Mouse (Mus musculus) heart, embryonic 12.5 days (tissue): Measurements from ENCODE around the gene March4. TPM values are rescaled to one million over a fixed set of nuclear protein-coding genes. Genes with fewer than 3 reads are reported as not detected.

Source experiments
- ATAC-seq: fragments of 200-750 bp; cut with Nextera tagmentation; 2 replicates; pipeline ENCODE4 v1.8.0; 2017; ENCODE audit warnings: moderate TSS enrichment, moderate library complexity; ENCODE audit not compliant: insufficient number of reproducible peaks, low FRiP score
- H3K27ac ChIP-seq: fragments of 300-500 bp; sonication (generic); 2 replicates; pipeline ENCODE4 v1.5.1; 2016; ENCODE audit warnings: mild to moderate bottlenecking, moderate library complexity; ENCODE audit not compliant: poor library complexity, severe bottlenecking
- H3K27me3 ChIP-seq: fragments of 300-500 bp; sonication (generic); replicated peaks from 2 replicates; pipeline ENCODE4 v1.6.1; 2016; ENCODE audit warnings: mild to moderate bottlenecking, moderate library complexity
- H3K36me3 ChIP-seq: fragments of 300-500 bp; sonication (generic); 2 replicates; pipeline ENCODE4 v1.6.1; 2016; ENCODE audit warnings: mild to moderate bottlenecking, moderate library complexity
- H3K4me1 ChIP-seq: fragments of 300-500 bp; sonication (generic); replicated peaks from 2 replicates; pipeline ENCODE4 v1.6.1; 2016; ENCODE audit warnings: mild to moderate bottlenecking
- H3K4me2 ChIP-seq: fragments of 300-500 bp; sonication (generic); 2 replicates; pipeline ENCODE4 v1.6.1; 2016; ENCODE audit warnings: mild to moderate bottlenecking, moderate library complexity
- H3K4me3 ChIP-seq: fragments of 300-500 bp; sonication (generic); 2 replicates; pipeline ENCODE4 v1.5.1; 2016; ENCODE audit warnings: mild to moderate bottlenecking
- H3K9ac ChIP-seq: fragments of 300-500 bp; sonication (generic); 2 replicates; pipeline ENCODE4 v1.6.1; 2016; ENCODE audit warnings: mild to moderate bottlenecking, moderate library complexity
- H3K9me3 ChIP-seq: fragments of 300-500 bp; sonication (generic); replicated peaks from 2 replicates; pipeline ENCODE4 v1.6.1; 2016; ENCODE audit warnings: mild to moderate bottlenecking, moderate library complexity
- WGBS: fragments of 180-500 bp; shearing (Covaris S2); methylation state at CpG from one replicate; pipeline ENCODE4 v1.1.7; 2016; 5-methylcytosine and 5-hydroxymethylcytosine counted together
- polyA plus RNA-seq: library from polyadenylated mRNA; unstranded; fragments of >200 nt; fragmentation: Nextera tagmentation; extraction: Ambion mirVana; gene quantifications from 2 replicates; pipeline ENCODE4 v1.2.1, GENCODE M21; 2016

March4 gene
- polyA plus RNA-seq, 1 experiment from 2014 or later = not detected

DNA sequence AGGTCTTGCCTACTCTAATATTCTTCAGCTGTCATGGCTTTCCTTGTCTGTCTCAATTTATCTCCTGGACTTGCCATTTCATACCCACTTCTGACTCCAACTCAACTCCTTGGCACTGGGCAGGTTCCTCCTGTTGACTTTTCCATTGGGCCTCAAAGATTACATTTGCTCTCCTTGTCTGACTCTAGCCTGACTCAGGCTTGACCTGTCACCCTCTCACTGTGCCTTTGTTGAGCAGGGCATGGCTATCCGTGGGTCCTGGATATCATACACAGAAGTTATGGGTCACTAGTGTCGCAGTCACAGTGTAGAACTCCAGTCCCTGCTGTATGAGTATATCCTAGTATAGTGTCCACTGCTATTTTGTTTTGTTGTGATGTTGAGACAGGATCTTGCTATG, 60.1 kb downstream of the March4 start:
- Histone ChIP-seq H3K27me3 (no peaks in the 10 kb centered on the region), H3K9ac (no peak overlapping the region), H3K4me2 (no peak overlapping the region), H3K4me3 (no peak overlapping the region), H3K36me3 (no peaks in the 10 kb centered on the region), H3K27ac (no peak overlapping the region), H3K9me3 (no peaks in the 10 kb centered on the region), H3K4me1 (no peaks in the 10 kb centered on the region)
- WGBS = 76% methylated on average over 2 of the region's 2 CpGs
- ATAC-seq = no peak

DNA sequence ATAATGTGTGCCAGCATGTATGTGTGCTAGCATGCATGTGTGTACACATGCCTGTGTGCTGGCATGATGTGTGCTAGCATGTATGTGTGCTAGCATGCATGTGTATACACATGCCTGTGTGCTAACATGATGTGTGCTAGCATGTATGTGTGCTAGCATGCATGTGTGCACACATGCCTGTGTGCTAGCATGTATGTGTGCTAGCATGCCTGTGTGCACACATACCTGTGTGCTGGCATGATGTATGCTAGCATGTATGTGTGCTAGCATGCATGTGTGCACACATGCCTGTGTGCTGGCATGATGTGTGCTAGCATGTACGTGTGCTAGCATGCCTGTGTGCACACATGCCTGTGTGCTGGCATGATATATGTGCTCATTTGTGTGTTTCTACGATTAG, 67.7 kb downstream of the March4 start:
- H3K4me3 ChIP-seq = no peak overlapping the region
- H3K27me3 ChIP-seq = peaks cover 6% of the 10 kb centered on the region; the same call in 1 of the 2 replicates
- no peak overlapping the region for H3K27ac ChIP-seq
- no peak overlapping the region for H3K9ac ChIP-seq
- 60% methylated on average over 2 of the region's 2 CpGs for WGBS
- H3K4me2 ChIP-seq = no peak overlapping the region
- no peak for ATAC-seq
- peaks cover 6% of the 10 kb centered on the region; the same call in 1 of the 2 replicates for H3K9me3 ChIP-seq
- no peaks in the 10 kb centered on the region for H3K36me3 ChIP-seq
- H3K4me1 ChIP-seq = no peaks in the 10 kb centered on the region

DNA sequence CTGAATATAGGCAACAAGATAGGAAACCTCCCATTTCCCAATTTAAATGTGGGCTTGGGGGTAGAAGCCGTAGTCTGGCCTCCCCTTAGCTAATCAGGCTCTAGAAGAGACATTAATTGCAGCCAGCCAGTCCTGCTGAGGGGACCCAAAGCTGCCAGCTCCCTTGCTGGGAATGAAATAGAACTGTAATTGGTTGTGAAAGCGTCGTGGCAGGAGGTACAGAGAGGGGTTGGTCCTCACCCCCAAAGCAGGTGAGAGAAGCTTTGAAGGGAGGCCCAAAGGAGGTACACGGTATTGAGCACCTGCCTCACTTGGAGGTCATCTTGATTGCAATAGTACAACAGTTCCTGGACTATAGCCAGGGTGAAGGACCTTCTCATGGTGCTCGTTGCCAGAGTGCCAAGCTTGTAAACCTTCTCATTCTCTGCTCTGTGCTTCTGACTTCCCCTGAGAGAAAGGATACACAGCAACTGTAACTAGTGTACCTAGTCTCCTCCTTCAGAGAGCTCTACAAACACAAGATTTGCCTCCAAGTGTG, 68.2 kb downstream of the March4 start:
- Histone ChIP-seq H3K9ac (no peak overlapping the region), H3K27ac (no peak overlapping the region), H3K4me2 (no peak overlapping the region), H3K9me3 (peaks cover 6% of the 10 kb centered on the region; the same call in 1 of the 2 replicates), H3K4me1 (no peaks in the 10 kb centered on the region), H3K36me3 (no peaks in the 10 kb centered on the region), H3K4me3 (no peak overlapping the region), H3K27me3 (peaks cover 6% of the 10 kb centered on the region; the same call in 1 of the 2 replicates)
- WGBS = 36% methylated on average over 5 of the region's 5 CpGs
- no peak for ATAC-seq

- no peak overlapping the region for H3K9ac ChIP-seq
- H3K9me3 ChIP-seq = no peaks in the 10 kb centered on the region
- no peaks in the 10 kb centered on the region for H3K4me1 ChIP-seq
- no peak overlapping the region for H3K4me2 ChIP-seq
- ATAC-seq = no peak
- H3K4me3 ChIP-seq = no peak overlapping the region
- WGBS = 40% methylated on average over 12 of the region's 12 CpGs
- H3K27me3 ChIP-seq = peaks cover 6% of the 10 kb centered on the region; the same call in 1 of the 2 replicates
- no peaks in the 10 kb centered on the region for H3K36me3 ChIP-seq
- H3K27ac ChIP-seq = no peak overlapping the region
Observed at GRCm38 (mm10) chr1:72464926-72465583, 71.7 kb downstream of the March4 start.

DNA sequence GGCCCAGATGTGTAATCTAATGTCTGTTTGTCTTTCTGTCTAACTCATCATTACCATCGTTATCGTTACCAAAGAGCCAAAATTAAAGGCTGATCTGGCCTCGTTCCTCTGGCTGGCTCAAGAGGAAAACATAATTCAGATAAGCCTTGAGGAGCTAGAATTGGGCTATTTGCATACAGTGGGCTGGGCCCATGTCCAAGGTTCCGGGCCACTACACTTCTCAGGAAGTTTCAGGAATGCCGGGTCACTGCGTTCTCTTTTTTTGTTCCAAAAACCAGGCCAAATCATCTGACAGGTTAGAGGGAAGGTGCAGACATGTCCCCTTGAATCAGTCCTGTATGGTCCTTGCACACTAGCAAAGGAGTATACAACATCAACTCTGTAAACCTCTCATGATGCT, 74.2 kb downstream of the March4 start:
- Histone ChIP-seq H3K4me1 (no peaks in the 10 kb centered on the region), H3K36me3 (no peaks in the 10 kb centered on the region), H3K4me2 (no peak overlapping the region), H3K9me3 (no peaks in the 10 kb centered on the region), H3K9ac (no peak overlapping the region), H3K27me3 (no peaks in the 10 kb centered on the region), H3K27ac (no peak overlapping the region), H3K4me3 (no peak overlapping the region)
- 55% methylated on average over 6 of the region's 6 CpGs for WGBS
- no peak for ATAC-seq

DNA sequence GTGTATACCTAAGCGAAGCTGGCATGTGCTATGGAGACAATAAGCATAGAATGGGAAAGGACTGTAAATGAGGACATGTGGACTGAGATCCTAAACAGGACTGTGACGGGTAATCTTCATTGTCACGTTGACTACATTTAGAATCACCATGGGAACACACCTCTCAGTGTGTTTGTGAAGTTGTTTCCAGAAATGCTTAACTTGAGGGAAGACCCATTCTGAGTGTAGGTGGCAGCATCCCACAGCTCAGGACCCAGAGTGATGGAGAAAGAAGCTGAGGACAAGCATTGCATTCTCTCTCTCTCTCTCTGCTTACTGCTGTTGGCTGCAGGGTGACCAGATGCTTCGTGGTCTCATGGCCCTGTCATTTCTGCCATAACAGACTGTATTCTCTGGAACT, 79.1 kb downstream of the March4 start:
- Histone ChIP-seq H3K27ac (no peak overlapping the region), H3K27me3 (no peaks in the 10 kb centered on the region), H3K4me1 (no peaks in the 10 kb centered on the region), H3K9me3 (no peaks in the 10 kb centered on the region), H3K4me3 (no peak overlapping the region), H3K36me3 (no peaks in the 10 kb centered on the region), H3K4me2 (no peak overlapping the region), H3K9ac (no peak overlapping the region)
- ATAC-seq = no peak
- 83% methylated on average over 4 of the region's 4 CpGs for WGBS

- Histone ChIP-seq H3K4me3 (no peak overlapping the region), H3K4me1 (no peaks in the 10 kb centered on the region), H3K27me3 (no peaks in the 10 kb centered on the region), H3K36me3 (no peaks in the 10 kb centered on the region), H3K9ac (no peak overlapping the region), H3K4me2 (no peak overlapping the region), H3K27ac (no peak overlapping the region), H3K9me3 (no peaks in the 10 kb centered on the region)
- 77% methylated on average over 4 of the region's 4 CpGs for WGBS
- no peak for ATAC-seq
Observed at GRCm38 (mm10) chr1:72455923-72456322, 80.8 kb downstream of the March4 start.

- Histone ChIP-seq H3K27ac (no peak overlapping the region), H3K9ac (no peak overlapping the region), H3K27me3 (no peaks in the 10 kb centered on the region), H3K4me2 (no peak overlapping the region), H3K36me3 (no peaks in the 10 kb centered on the region), H3K4me3 (no peak overlapping the region), H3K9me3 (no peaks in the 10 kb centered on the region), H3K4me1 (no peaks in the 10 kb centered on the region)
- 63% methylated on average over 6 of the region's 6 CpGs for WGBS
- ATAC-seq = no peak
Observed at GRCm38 (mm10) chr1:72454733-72455201, 82.0 kb downstream of the March4 start.

GRCm38 (mm10) chr1:72452839-72453238, 83.9 kb downstream of the March4 start:
- 70% methylated on average over 2 of the region's 2 CpGs for WGBS
- Histone ChIP-seq H3K9me3 (no peaks in the 10 kb centered on the region), H3K4me3 (no peak overlapping the region), H3K9ac (no peak overlapping the region), H3K4me1 (no peaks in the 10 kb centered on the region), H3K4me2 (no peak overlapping the region), H3K27ac (no peak overlapping the region), H3K36me3 (no peaks in the 10 kb centered on the region), H3K27me3 (no peaks in the 10 kb centered on the region)
- no peak for ATAC-seq

DNA sequence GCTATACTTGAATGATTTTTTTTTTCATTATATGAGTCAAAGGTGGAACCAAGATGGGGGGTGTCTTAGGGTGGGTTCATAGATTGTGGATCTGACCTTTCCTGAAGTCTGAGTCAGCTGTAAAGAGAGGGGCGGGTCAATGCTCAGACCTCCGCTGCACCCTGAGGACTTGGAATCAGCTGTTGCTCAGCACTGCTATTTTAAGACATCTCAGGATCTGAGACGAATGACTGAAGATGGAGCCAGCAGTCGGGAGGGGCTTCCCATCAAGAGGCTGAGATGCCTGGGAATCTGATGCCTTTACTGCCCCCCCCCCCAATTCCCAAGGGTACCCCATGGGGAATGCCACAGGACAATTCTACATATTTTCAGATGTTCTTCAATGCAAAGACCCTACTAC, 85.9 kb downstream of the March4 start:
- H3K27me3 ChIP-seq = no peaks in the 10 kb centered on the region

GRCm38 (mm10) chr1:72449752-72450151, 87.0 kb downstream of the March4 start:
- H3K36me3 ChIP-seq = no peaks in the 10 kb centered on the region
- no peaks in the 10 kb centered on the region for H3K27me3 ChIP-seq
- ATAC-seq = no peak
- no peak overlapping the region for H3K9ac ChIP-seq
- H3K9me3 ChIP-seq = no peaks in the 10 kb centered on the region
- H3K27ac ChIP-seq = no peak overlapping the region
- H3K4me3 ChIP-seq = no peak overlapping the region
- no peaks in the 10 kb centered on the region for H3K4me1 ChIP-seq
- no peak overlapping the region for H3K4me2 ChIP-seq
- 63% methylated on average over 3 of the region's 3 CpGs for WGBS

More for the DNA sequence above, 85.9 kb downstream of the March4 start:
- no peaks in the 10 kb centered on the region for H3K4me1 ChIP-seq
- H3K9me3 ChIP-seq = no peaks in the 10 kb centered on the region
- H3K27ac ChIP-seq = no peak overlapping the region
- H3K4me3 ChIP-seq = no peak overlapping the region
- H3K9ac ChIP-seq = no peak overlapping the region
- no peaks in the 10 kb centered on the region for H3K36me3 ChIP-seq
- no peak for ATAC-seq
- 46% methylated on average over 4 of the region's 4 CpGs for WGBS
- no peak overlapping the region for H3K4me2 ChIP-seq

DNA sequence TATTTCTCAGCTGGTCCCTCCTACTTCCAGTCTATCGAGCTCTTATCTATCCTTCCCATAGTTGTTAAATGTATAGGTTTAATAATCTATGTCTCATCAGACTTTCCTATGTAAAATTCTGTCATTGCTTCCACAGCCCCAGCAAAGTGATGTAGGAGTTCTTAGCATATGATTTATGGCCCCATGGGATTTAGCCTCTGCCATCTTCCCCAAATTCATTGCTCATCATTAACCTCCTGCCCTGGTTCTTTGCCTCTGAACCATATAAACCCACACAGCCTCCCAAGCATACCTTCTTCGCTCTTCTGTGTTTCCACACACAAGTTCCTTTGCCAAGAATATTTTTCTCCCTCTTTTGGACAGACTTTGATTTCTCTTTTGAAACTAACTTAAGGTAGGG, 94.0 kb downstream of the March4 start:
- H3K27ac ChIP-seq = no peak overlapping the region
- H3K4me1 ChIP-seq = no peaks in the 10 kb centered on the region
- ATAC-seq = no peak
- WGBS = 81% methylated on average over 2 of the region's 2 CpGs
- no peaks in the 10 kb centered on the region for H3K9me3 ChIP-seq
- H3K4me2 ChIP-seq = no peak overlapping the region
- no peaks in the 10 kb centered on the region for H3K27me3 ChIP-seq
- H3K4me3 ChIP-seq = no peak overlapping the region
- no peaks in the 10 kb centered on the region for H3K36me3 ChIP-seq
- no peak overlapping the region for H3K9ac ChIP-seq
